Mouse (Mus musculus) activated CD4-positive, CD25-positive, alpha-beta regulatory T cell, adult 4 months (primary cell): ENCODE results near the gene Spef1. TPM values are rescaled to one million over a fixed set of nuclear protein-coding genes. Genes with fewer than 3 reads are reported as not detected.

Experiments
- polyA plus RNA-seq, 2 experiments: library from polyadenylated mRNA; unstranded; fragments of 100-300 nt; shearing (Covaris generic); gene quantifications; one replicate each; pipeline ENCODE4 v1.2.1; 2017

Spef1 gene
- polyA plus RNA-seq, 2 experiments from 2014 or later = 1.3 TPM; not detected in 1

Other genes starting within 250 kb of the Spef1 start
- not detected for gene Gfra4, start 144.2 kb downstream of the Spef1 start, polyA plus RNA-seq
- not detected for gene Adam33, start 123.5 kb downstream of the Spef1 start, polyA plus RNA-seq
- not detected for gene Siglec1, start 100.5 kb downstream of the Spef1 start, polyA plus RNA-seq
- gene Hspa12b, start 60.0 kb downstream of the Spef1 start, polyA plus RNA-seq = under 1 TPM; 0.13 to 0.19 TPM
- not detected for gene Gm11037, start 53.8 kb downstream of the Spef1 start, polyA plus RNA-seq
- 10 to 100 TPM; 37.7 to 47.8 TPM for gene 1700037H04Rik, start 27.2 kb downstream of the Spef1 start, polyA plus RNA-seq
- 1 to 10 TPM; 3.0 to 3.1 TPM for gene Cenpb, start 7.2 kb downstream of the Spef1 start, polyA plus RNA-seq
- 10 to 100 TPM; 90.4 to 96.2 TPM for gene Cdc25b, start 333 bp downstream of the Spef1 start, polyA plus RNA-seq
- 10 to 100 TPM; 14.8 to 23.9 TPM for gene Ap5s1, start 19.8 kb upstream of the Spef1 start, polyA plus RNA-seq
- 10 to 100 TPM; 18.8 to 20.4 TPM for gene Mavs, start 46.8 kb upstream of the Spef1 start, polyA plus RNA-seq
- 10 to 100 TPM in 1 of 2 experiments, 1 to 10 TPM in 1; 7.6 to 11.9 TPM for gene Pank2, start 75.2 kb upstream of the Spef1 start, polyA plus RNA-seq
- under 1 TPM; 0.47 to 0.94 TPM for gene Rnf24, start 165.6 kb upstream of the Spef1 start, polyA plus RNA-seq